ENCODE assay signal across 8 mouse cellular contexts in genomic region chr5:114308765-114309679, GRCm38 (mm10). TPM values are rescaled to one million over a fixed set of nuclear protein-coding genes. Genes with fewer than 3 reads are reported as not detected.
A peak's percentile ranks its signal among the peaks of the same experiment; 100 is the strongest.
DNase-seq lines count a peak whose midpoint lies in the region; ATAC-seq lines count a peak whose summit lies in the region.

No protein-coding gene starts in this region.

- H3K4me1 ChIP-seq in intestine, embryonic 15.5 days (replicated peaks), result 0 out of 2 replicates have a peak, but pooled peaks cover 4% of the 10 kb centered on the region
- no peaks in the 10 kb centered on the region for H3K4me1 ChIP-seq in midbrain, embryonic 14.5 days (ENCODE audit: control insufficient read depth, insufficient read depth, low read length)

- intact Hi-C loops in heart, postnatal 36 days (cut with DNase I), result loop anchor here (1.0 kb wide), 3 partner anchors 61 to 262 kb away; no protein-coding TSS in a partner anchor

- H3K9me3 ChIP-seq in intestine, embryonic 15.5 days, result no peaks in the 10 kb centered on the region
- H3K9me3 ChIP-seq in midbrain, embryonic 14.5 days (ENCODE audit: control insufficient read depth, low read length), result no peaks in the 10 kb centered on the region

- peak; percentile 4 to 74 for DNase-seq in heart, adult 18-20 months
- DNase-seq in heart, postnatal 36 days, result no peak
- DNase-seq in B cell, adult 2 months, result peak; percentile 19 to 25
- peak; percentile 20 for DNase-seq in c-Kit-positive CD71-positive TER-119-positive erythroid progenitor cells, embryonic 14.5 days (ENCODE audit: low spot score)
- DNase-seq in midbrain, embryonic 14.5 days, result peak; percentile 91
- no peak for DNase-seq in right cerebral cortex, postnatal 14 days
- no peak for DNase-seq in gastrocnemius, postnatal 25 days

- no peak overlapping the region for H3K27ac ChIP-seq in intestine, embryonic 15.5 days
- no peak overlapping the region for H3K27ac ChIP-seq in midbrain, embryonic 14.5 days (replicated peaks; ENCODE audit: low read depth, low read length)

- H3K4me2 ChIP-seq in intestine, embryonic 15.5 days (replicated peaks), result peak overlapping the region; percentile 56
- H3K4me2 ChIP-seq in midbrain, embryonic 14.5 days (ENCODE audit: low read length), result no peak overlapping the region

- WGBS in intestine, embryonic 15.5 days, result 37% methylated on average over 18 of the region's 18 CpGs
- WGBS in midbrain, embryonic 14.5 days, result 20% methylated on average over 18 of the region's 18 CpGs

- H3K9ac ChIP-seq in intestine, embryonic 15.5 days, result 0 out of 2 replicates have a peak overlapping the region, but pooled peaks have one; percentile 2
- H3K9ac ChIP-seq in midbrain, embryonic 14.5 days (replicated peaks; ENCODE audit: low read length), result no peak overlapping the region

- no peaks in the 10 kb centered on the region for H3K36me3 ChIP-seq in intestine, embryonic 15.5 days
- no peaks in the 10 kb centered on the region for H3K36me3 ChIP-seq in midbrain, embryonic 14.5 days (ENCODE audit: control insufficient read depth, insufficient read depth, low read length)

- no peaks in the 10 kb centered on the region for H3K27me3 ChIP-seq in intestine, embryonic 15.5 days (replicated peaks)
- H3K27me3 ChIP-seq in midbrain, embryonic 14.5 days (ENCODE audit: control insufficient read depth, insufficient read depth, low read length), result peaks cover 15% of the 10 kb centered on the region; the same call in 1 of the 2 replicates

- peak overlapping the region; percentile 5 for H3K4me3 ChIP-seq in intestine, embryonic 15.5 days (replicated peaks)
- no peak overlapping the region for H3K4me3 ChIP-seq in midbrain, embryonic 14.5 days (replicated peaks; ENCODE audit: low read depth, low read length)

- peak; percentile 53 for ATAC-seq in intestine, embryonic 15.5 days
- ATAC-seq in midbrain, embryonic 14.5 days (ENCODE audit: low FRiP score, low TSS enrichment), result no peak

RNA-seq across cellular contexts. Expression of gene Myo1h, which starts 20.1 kb away (rescaled TPM):
- total RNA-seq in heart, adult 18-20 months (2021), result under 1 TPM; 0.27 to 0.85 TPM
- total RNA-seq in heart, postnatal 36 days (2021), result under 1 TPM in 1 of 2 experiments, not detected in 1; 0.14 TPM
- polyA plus RNA-seq in intestine, embryonic 15.5 days (2015; fragmentation: Nextera tagmentation; extraction: Ambion mirVana), result 3.4 and 3.9 TPM in 2 replicates
- 0.34 and 0.74 TPM in 2 replicates for polyA plus RNA-seq in midbrain, embryonic 14.5 days (2014; fragmentation: Nextera tagmentation; extraction: Ambion mirVana)
- total RNA-seq in gastrocnemius, postnatal 25 days (2021), result under 1 TPM; 0.10 to 0.21 TPM

RNA-seq across cellular contexts. Expression of gene Foxn4, which starts 35.4 kb away (rescaled TPM):
- total RNA-seq in heart, adult 18-20 months (2021), result not detected
- total RNA-seq in heart, postnatal 36 days (2021), result not detected
- not detected in 2 replicates for polyA plus RNA-seq in intestine, embryonic 15.5 days (2015; fragmentation: Nextera tagmentation; extraction: Ambion mirVana)
- polyA plus RNA-seq in midbrain, embryonic 14.5 days (2014; fragmentation: Nextera tagmentation; extraction: Ambion mirVana), result 0.36 and 1.5 TPM in 2 replicates
- not detected for total RNA-seq in gastrocnemius, postnatal 25 days (2021)

Comparison
In these comparisons a context has a peak if more than half of its experiments do, and no peak if none do; other contexts are left out.
1. DNase-seq: peak in heart, adult 18-20 months (2 of 2), B cell, adult 2 months (2 of 2), c-Kit-positive CD71-positive TER-119-positive erythroid progenitor cells, embryonic 14.5 days (single experiment) and midbrain, embryonic 14.5 days (single experiment); none in heart, postnatal 36 days (0 of 2), right cerebral cortex, postnatal 14 days (single experiment) and gastrocnemius, postnatal 25 days (single experiment).